Mouse (Mus musculus) heart, embryonic 13.5 days (tissue): ENCODE measurements at regions not wholly inside any gene's neighbourhood (a gene's known extent, or its start where the extent isn't known, plus 50 kb on each side); places are given as distances from the start of the nearest gene placed in this dataset.

Experiments
- ATAC-seq: fragments of 200-750 bp; cut with Nextera tagmentation; 2 replicates; pipeline ENCODE4 v1.8.0; 2017; ENCODE audit warnings: moderate TSS enrichment; ENCODE audit not compliant: insufficient number of reproducible peaks, low FRiP score, low TSS enrichment; ENCODE audit errors: extremely low read depth
- H3K27ac ChIP-seq: fragments of 300-500 bp; sonication (generic); replicated peaks from 2 replicates; pipeline ENCODE4 v1.5.1; 2015; ENCODE audit warnings: moderate library complexity, mild to moderate bottlenecking, inconsistent platforms
- H3K27me3 ChIP-seq: fragments of 300-500 bp; sonication (generic); replicated peaks from 2 replicates; pipeline ENCODE4 v1.6.1; 2015; ENCODE audit warnings: mild to moderate bottlenecking, inconsistent platforms
- H3K36me3 ChIP-seq: fragments of 300-500 bp; sonication (generic); 2 replicates; pipeline ENCODE4 v1.6.1; 2015; ENCODE audit warnings: mild to moderate bottlenecking, inconsistent platforms
- H3K4me1 ChIP-seq: fragments of 300-500 bp; sonication (generic); 2 replicates; pipeline ENCODE4 v1.6.1; 2015; ENCODE audit warnings: inconsistent platforms
- H3K4me2 ChIP-seq: fragments of 300-500 bp; sonication (generic); 2 replicates; pipeline ENCODE4 v1.6.1; 2015; ENCODE audit warnings: inconsistent platforms, mild to moderate bottlenecking, moderate library complexity
- H3K4me3 ChIP-seq: fragments of 300-500 bp; sonication (generic); 2 replicates; pipeline ENCODE4 v1.5.1; 2015; ENCODE audit warnings: moderate library complexity, mild to moderate bottlenecking, inconsistent platforms
- H3K9ac ChIP-seq: fragments of 300-500 bp; sonication (generic); 2 replicates; pipeline ENCODE4 v1.6.1; 2015; ENCODE audit warnings: inconsistent platforms, mild to moderate bottlenecking, moderate library complexity
- H3K9me3 ChIP-seq: fragments of 300-500 bp; sonication (generic); 2 replicates; pipeline ENCODE4 v1.6.1; 2016; ENCODE audit warnings: inconsistent platforms
- WGBS: fragments of 180-500 bp; shearing (Covaris S2); methylation state at CpG from one replicate; pipeline ENCODE4 v1.1.7; 2015; ENCODE audit warnings: mixed read lengths; 5-methylcytosine and 5-hydroxymethylcytosine counted together

DNA sequence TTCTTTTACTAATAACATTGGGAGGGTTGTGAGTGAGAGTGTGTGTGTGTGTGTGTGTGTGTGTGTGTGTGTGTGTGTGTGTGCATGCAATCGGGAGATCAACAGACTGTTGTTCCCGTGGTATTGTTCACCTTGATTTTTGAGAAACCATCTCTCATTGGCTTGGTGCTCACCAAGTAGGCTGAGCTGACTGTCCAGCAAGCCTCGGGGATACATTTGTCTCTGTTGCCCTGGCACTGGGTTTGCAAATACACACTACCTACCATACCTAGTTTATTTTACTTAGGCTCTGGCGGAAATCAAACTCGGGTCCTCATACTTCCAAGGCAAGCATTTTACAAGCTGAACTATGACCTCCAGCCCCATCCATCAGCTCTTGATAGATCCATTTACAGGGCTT lies 306.0 kb upstream of the Ppargc1a start:
- H3K4me3 ChIP-seq = no peak overlapping the region
- no peaks in the 10 kb centered on the region for H3K27me3 ChIP-seq
- H3K36me3 ChIP-seq = no peaks in the 10 kb centered on the region
- H3K27ac ChIP-seq = no peak overlapping the region
- no peak overlapping the region for H3K9ac ChIP-seq
- H3K4me2 ChIP-seq = no peak overlapping the region
- ATAC-seq = no peak
- WGBS = 83% methylated on average over 5 of the region's 5 CpGs
- H3K9me3 ChIP-seq = no peaks in the 10 kb centered on the region
- H3K4me1 ChIP-seq = peaks cover 4% of the 10 kb centered on the region

DNA sequence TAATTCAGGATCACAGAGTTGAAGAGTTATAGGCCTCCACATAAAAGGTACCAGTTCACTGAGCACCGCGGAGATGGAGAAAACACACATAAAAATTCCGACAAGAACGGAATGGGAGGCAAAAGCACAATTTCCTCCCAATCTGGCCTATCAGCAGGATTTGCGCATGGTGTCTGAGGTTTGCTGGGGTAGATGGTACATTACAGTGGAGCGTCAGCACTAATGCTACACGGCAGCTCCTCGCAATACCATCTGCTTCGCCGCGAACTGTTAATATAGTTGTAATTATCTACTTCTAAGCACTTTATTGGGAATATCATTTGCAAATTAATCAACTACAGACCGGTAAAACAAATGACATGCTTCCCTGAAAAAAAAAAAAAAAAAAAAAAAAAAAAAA lies 304.2 kb upstream of the Ppargc1a start:
- Histone ChIP-seq H3K27ac (no peak overlapping the region), H3K36me3 (no peaks in the 10 kb centered on the region), H3K9ac (no peak overlapping the region), H3K4me1 (peaks cover 21% of the 10 kb centered on the region), H3K4me3 (no peak overlapping the region), H3K9me3 (no peaks in the 10 kb centered on the region), H3K4me2 (no peak overlapping the region), H3K27me3 (no peaks in the 10 kb centered on the region)
- no peak for ATAC-seq
- 91% methylated on average over 12 of the region's 12 CpGs for WGBS

DNA sequence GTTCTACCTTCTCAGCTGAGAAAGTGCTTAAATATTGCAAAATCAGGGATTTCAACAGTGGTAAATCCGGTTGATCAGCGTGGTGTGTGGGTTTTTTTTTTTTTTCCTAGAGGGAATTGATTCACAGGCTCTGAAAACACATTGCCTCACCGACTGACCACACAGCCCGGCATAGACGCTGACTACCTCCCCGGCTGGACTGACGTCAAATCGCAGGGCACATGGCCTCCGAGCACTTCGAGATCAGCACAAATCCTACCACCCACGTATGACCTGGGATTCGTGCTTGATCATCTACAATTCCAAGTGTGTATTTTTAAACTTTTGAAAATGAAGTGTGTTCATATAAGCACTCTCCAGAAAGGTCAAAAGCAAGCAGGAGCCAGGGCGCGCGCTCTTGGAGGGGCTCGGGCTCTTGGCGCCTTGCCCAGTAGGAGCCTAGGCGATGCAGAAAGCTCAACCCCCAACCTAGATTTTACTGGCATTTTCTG lies 300.7 kb upstream of the Ppargc1a start:
- peak overlapping the region; percentile 36 for H3K4me2 ChIP-seq
- H3K27me3 ChIP-seq = no peaks in the 10 kb centered on the region
- WGBS = 59% methylated on average over 18 of the region's 18 CpGs
- H3K4me3 ChIP-seq = no peak overlapping the region
- peaks cover 35% of the 10 kb centered on the region for H3K4me1 ChIP-seq
- no peak overlapping the region for H3K27ac ChIP-seq
- no peak for ATAC-seq
- H3K9ac ChIP-seq = 0 out of 2 replicates have a peak overlapping the region, but pooled peaks have one; percentile 2
- no peaks in the 10 kb centered on the region for H3K9me3 ChIP-seq
- H3K36me3 ChIP-seq = no peaks in the 10 kb centered on the region

DNA sequence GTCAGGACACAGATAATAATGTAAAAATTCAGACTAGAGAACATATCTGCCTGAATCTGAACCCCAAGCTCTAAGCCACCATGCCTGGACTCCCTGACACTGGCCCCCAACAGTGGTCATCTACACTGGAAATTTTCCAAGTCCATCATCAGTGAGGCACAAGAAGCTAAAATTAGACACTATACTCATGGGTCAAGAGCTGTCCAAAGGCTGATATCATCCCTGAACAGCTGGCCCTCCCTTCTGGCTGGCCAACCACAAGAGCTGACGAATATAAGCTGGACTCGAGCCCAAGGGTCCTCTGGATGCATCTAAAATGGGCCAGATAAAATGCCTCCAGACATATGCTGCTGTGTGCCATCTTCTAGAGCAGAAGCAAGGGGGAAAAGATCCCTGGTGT lies 298.5 kb upstream of the Ppargc1a start:
- no peak overlapping the region for H3K9ac ChIP-seq
- H3K36me3 ChIP-seq = no peaks in the 10 kb centered on the region
- no peak overlapping the region for H3K4me2 ChIP-seq
- H3K9me3 ChIP-seq = no peaks in the 10 kb centered on the region
- peak overlapping the region; percentile 51; the same call in 1 of the 2 replicates for H3K27ac ChIP-seq
- peaks cover 35% of the 10 kb centered on the region for H3K4me1 ChIP-seq
- ATAC-seq = no peak; the same call in 1 of the 2 replicates
- no peaks in the 10 kb centered on the region for H3K27me3 ChIP-seq
- WGBS = 30% methylated on average over 2 of the region's 2 CpGs
- H3K4me3 ChIP-seq = no peak overlapping the region

DNA sequence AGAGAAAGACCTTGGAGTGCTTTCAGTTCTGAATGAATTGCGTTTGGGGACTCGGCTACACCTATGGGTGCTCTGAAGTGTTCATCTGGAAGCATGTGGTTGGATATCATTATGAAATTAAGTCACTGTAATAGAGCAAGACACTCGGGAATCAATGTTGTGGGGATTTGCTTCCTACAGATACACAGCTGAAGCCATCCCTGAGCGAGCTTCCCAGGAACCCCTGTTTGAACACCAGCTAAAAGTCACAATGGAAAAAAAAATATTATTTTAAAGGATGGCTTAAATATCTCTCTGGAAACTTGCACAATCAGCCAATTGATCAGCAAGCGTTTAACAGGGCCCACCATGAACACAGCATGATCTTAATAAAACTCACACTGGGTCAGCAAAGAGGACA lies 293.0 kb upstream of the Ppargc1a start:
- WGBS = 78% methylated on average over 5 of the region's 5 CpGs
- no peaks in the 10 kb centered on the region for H3K27me3 ChIP-seq
- H3K36me3 ChIP-seq = no peaks in the 10 kb centered on the region
- H3K4me3 ChIP-seq = no peak overlapping the region
- peaks cover 9% of the 10 kb centered on the region; the same call in 1 of the 2 replicates for H3K4me1 ChIP-seq
- H3K9me3 ChIP-seq = no peaks in the 10 kb centered on the region
- H3K27ac ChIP-seq = no peak overlapping the region
- ATAC-seq = no peak
- no peak overlapping the region for H3K9ac ChIP-seq
- H3K4me2 ChIP-seq = no peak overlapping the region

DNA sequence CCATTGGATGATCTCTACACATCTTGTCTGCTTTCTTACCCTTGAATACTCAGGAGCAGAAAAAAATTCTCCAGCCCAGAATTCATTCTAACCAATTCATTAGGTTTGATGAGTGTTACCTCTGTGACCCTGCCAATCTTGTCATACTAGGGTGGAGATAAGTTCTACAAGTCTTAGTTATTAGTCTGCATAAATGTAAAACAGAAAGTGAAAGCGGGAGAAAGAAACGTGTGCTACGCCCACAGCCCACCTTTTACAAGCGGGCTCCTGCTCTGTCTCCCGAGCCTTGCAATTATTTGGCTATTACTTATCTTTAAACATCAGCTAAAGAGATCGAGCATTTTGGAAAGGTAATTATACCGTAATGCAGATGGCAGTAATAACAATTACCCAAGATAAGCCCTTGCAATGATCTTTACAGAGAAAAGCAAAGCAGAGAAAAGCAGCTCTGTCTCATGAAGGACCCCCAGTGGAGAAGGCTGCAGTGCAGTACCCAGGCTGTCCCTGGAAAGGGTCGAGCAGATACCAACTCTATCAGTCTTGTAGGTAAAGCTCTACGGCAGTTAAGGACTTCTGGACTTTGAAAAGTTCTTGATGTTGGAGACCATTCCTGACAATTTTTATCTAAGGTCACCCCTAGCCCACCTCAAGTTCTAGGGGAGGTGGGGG lies 286.1 kb upstream of the Ppargc1a start:
- Histone ChIP-seq H3K4me2 (peak overlapping the region; percentile 37), H3K27ac (no peak overlapping the region), H3K9ac (no peak overlapping the region), H3K4me3 (peak overlapping the region; percentile 27), H3K4me1 (peaks cover 16% of the 10 kb centered on the region), H3K27me3 (no peaks in the 10 kb centered on the region), H3K36me3 (no peaks in the 10 kb centered on the region), H3K9me3 (no peaks in the 10 kb centered on the region)
- no peak for ATAC-seq
- 56% methylated on average over 9 of the region's 9 CpGs for WGBS

DNA sequence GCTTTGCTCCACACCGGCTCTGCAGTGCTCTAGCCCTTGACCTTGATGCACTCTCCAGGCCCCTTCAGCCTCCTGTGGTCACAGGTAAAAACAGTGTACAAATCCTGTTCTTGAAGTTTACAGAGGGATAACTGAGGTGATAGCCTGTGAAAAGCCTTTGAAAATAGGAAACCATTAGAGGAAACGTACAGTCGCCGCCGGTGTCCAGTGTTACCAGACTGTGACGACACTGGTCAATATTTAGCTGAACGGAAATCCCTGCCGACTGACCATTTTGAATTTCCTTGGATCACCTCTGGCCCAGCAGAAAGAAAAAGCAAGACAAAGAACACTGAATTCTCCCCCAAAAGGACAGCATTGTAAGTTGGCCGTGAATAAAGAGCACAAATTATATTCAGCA lies 282.6 kb upstream of the Ppargc1a start:
- H3K4me3 ChIP-seq = no peak overlapping the region
- no peak overlapping the region for H3K4me2 ChIP-seq
- H3K27ac ChIP-seq = no peak overlapping the region
- H3K4me1 ChIP-seq = peaks cover 16% of the 10 kb centered on the region
- 83% methylated on average over 9 of the region's 9 CpGs for WGBS
- no peaks in the 10 kb centered on the region for H3K9me3 ChIP-seq
- H3K27me3 ChIP-seq = no peaks in the 10 kb centered on the region
- no peak overlapping the region for H3K9ac ChIP-seq
- ATAC-seq = no peak
- H3K36me3 ChIP-seq = no peaks in the 10 kb centered on the region

DNA sequence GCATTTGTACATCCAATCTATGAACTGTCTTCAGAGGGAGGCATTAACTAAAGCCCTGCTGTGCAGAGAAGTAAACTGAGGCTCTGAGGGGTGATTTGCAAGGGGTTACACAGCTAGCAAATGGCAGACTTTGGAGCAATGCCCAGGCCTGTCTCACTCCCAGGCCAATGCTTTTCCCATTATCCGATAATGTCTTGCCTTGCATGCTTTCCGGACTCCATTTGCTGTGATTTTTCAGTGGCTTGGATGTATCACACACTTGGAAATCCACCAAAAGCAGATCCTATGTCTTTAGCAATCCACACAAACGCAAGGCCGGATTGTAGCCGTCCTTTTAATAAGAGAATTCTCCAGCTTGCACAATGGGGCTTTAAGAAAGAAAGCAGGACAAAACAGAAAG lies 281.7 kb upstream of the Ppargc1a start:
- no peak for ATAC-seq
- Histone ChIP-seq H3K4me1 (peaks cover 15% of the 10 kb centered on the region), H3K4me2 (no peak overlapping the region), H3K4me3 (no peak overlapping the region), H3K27ac (no peak overlapping the region), H3K9ac (no peak overlapping the region), H3K9me3 (no peaks in the 10 kb centered on the region), H3K27me3 (no peaks in the 10 kb centered on the region), H3K36me3 (no peaks in the 10 kb centered on the region)
- 76% methylated on average over 5 of the region's 5 CpGs for WGBS

DNA sequence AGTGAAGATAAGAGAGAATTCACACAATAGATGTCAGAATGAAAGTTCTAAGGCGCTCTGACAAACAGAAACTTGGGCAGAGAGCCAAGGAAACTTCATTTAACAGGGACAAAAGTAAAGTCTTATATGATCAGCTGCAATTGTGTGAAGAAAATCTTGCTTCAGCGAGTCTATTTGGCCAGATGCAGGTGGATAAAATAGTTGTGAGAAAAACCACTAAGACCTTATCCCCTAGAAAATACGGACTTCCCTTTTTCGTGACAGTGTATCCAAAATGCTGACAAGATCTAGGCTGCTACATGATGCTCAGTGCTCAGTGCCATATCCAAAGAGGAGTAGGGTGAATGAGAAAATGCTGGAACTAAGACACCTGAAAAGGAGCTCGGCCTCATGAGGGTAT lies 274.7 kb upstream of the Ppargc1a start:
- H3K4me1 ChIP-seq = peaks cover 22% of the 10 kb centered on the region
- H3K36me3 ChIP-seq = no peaks in the 10 kb centered on the region
- H3K27me3 ChIP-seq = no peaks in the 10 kb centered on the region
- no peak overlapping the region for H3K9ac ChIP-seq
- no peak overlapping the region for H3K4me3 ChIP-seq
- ATAC-seq = no peak
- no peak overlapping the region for H3K27ac ChIP-seq
- WGBS = 76% methylated on average over 5 of the region's 5 CpGs
- H3K9me3 ChIP-seq = no peaks in the 10 kb centered on the region
- H3K4me2 ChIP-seq = no peak overlapping the region

DNA sequence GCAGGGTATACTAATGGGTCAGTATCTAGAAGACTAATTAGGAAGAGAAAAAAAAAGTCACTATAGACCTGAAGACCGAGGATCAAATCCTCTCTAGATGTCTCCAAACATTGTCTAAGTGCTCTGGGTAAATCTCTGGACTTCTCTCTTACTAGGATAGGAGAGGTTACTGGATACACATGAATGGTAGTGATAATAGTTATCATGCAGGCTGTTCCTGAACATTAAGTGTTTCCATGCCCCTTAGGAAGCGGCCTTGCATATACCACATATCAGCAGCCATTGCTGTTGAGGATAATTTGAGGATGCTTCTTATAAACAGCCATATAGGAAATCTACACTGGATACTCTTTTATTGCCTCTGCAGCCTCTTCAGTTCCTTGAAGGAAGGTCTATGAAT lies 274.2 kb upstream of the Ppargc1a start:
- Histone ChIP-seq H3K4me1 (peaks cover 22% of the 10 kb centered on the region), H3K9me3 (no peaks in the 10 kb centered on the region), H3K9ac (no peak overlapping the region), H3K36me3 (no peaks in the 10 kb centered on the region), H3K27me3 (no peaks in the 10 kb centered on the region), H3K4me3 (no peak overlapping the region), H3K27ac (no peak overlapping the region; the same call in 1 of the 2 replicates), H3K4me2 (no peak overlapping the region)
- 72% methylated on average over 2 of the region's 2 CpGs for WGBS
- ATAC-seq = no peak

DNA sequence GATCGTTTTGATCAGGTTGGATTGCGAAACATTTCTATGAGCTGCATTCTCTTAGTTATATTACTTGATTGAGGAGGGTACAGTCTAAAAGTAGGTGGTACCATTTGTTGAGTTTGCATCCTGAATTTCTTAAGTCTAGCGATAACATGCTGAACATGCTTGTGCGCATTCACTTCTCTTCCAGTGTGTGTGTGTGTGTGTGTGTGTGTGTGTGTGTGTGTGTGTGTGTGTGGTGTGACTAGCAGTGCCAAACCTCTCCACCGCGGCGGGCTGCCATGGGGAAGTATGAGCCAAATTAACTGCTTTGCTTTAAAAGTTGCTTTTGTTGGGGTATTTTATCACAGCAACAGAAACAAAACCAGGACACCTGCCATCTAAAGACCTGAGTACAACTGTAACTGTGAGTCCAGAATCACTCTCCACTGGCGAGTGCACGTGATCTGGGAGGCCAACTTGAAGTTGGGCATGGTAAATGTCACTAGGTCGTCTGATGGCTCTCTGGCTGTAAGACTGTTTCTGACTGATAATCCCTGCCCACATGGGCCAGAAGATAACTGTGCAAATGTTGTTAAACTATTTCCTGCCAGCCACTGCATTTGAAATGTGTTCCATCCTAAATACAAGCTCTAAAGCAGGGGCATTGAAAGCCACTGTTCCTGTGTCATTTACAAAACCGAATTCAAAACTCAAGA lies 273.3 kb upstream of the Ppargc1a start:
- H3K27me3 ChIP-seq = no peaks in the 10 kb centered on the region
- peak; percentile 31; the same call in 1 of the 2 replicates for ATAC-seq
- no peak overlapping the region for H3K9ac ChIP-seq
- no peaks in the 10 kb centered on the region for H3K36me3 ChIP-seq
- no peak overlapping the region for H3K4me2 ChIP-seq
- no peak overlapping the region for H3K4me3 ChIP-seq
- peak overlapping the region; percentile 8 for H3K27ac ChIP-seq
- 68% methylated on average over 11 of the region's 11 CpGs for WGBS
- peaks cover 22% of the 10 kb centered on the region for H3K4me1 ChIP-seq
- no peaks in the 10 kb centered on the region for H3K9me3 ChIP-seq

DNA sequence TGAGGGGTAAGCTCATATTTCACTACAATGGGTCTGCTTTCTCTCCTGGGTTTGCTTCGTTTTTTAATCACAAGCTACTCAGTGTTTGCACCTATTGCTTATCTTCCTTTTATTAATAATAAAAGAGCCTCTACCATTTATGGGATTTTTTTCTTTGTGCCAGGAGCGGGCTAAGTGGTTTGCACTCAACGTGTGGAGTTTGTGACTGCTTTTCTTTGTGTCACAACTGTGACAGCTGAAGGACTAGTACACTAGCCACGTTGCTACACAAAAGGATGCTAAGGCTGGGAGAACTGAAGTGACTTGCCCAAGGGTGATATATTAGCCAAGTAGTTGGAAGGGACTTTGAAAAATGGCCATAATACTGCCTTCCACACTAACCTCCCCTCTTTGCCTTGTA lies 271.8 kb upstream of the Ppargc1a start:
- no peak overlapping the region for H3K4me3 ChIP-seq
- ATAC-seq = no peak; the same call in 1 of the 2 replicates
- H3K36me3 ChIP-seq = no peaks in the 10 kb centered on the region
- no peaks in the 10 kb centered on the region for H3K27me3 ChIP-seq
- peaks cover 22% of the 10 kb centered on the region for H3K4me1 ChIP-seq
- peak overlapping the region; percentile 28 for H3K27ac ChIP-seq
- no peak overlapping the region; the same call in 1 of the 2 replicates for H3K4me2 ChIP-seq
- H3K9ac ChIP-seq = no peak overlapping the region
- 35% methylated on average over 4 of the region's 4 CpGs for WGBS
- no peaks in the 10 kb centered on the region for H3K9me3 ChIP-seq
